Mouse (Mus musculus) CD4-positive, CD25-positive, alpha-beta regulatory T cell, adult 2 months (primary cell): ENCODE measurements at regions not wholly inside any gene's neighbourhood (a gene's known extent, or its start where the extent isn't known, plus 50 kb on each side); places are given as distances from the start of the nearest gene placed in this dataset.
A peak's percentile ranks its signal among the peaks of the same experiment; 100 is the strongest.
"Not testable (repeated sequence)": the region's sequence is repeated elsewhere in the genome, so short reads cannot be mapped to it uniquely, and the experiment has no call there.

Experiments
- DNase-seq: peaks from one replicate; pipeline ENCODE4 v3.0.0-alpha.2; 2012; ENCODE audit warnings: low read depth, low spot score

GRCm38 (mm10) chr14:59075845-59076745, 66.6 kb downstream of the 1700129C05Rik start:
- no peak for DNase-seq

- DNase-seq = no peak
These were observed 70.2 kb downstream of the 1700129C05Rik start for GRCm38 (mm10) chr14:59072323-59073039.

GRCm38 (mm10) chr14:59070056-59070455, 72.6 kb downstream of the 1700129C05Rik start:
- DNase-seq = no peak

GRCm38 (mm10) chr14:59066456-59067220, 76.1 kb downstream of the 1700129C05Rik start:
- no peak for DNase-seq

- no peak for DNase-seq
These were observed 79.5 kb downstream of the 1700129C05Rik start for GRCm38 (mm10) chr14:59063221-59063620.

- DNase-seq = no peak
These were observed 85.9 kb downstream of the 1700129C05Rik start for GRCm38 (mm10) chr14:59056832-59057231.

GRCm38 (mm10) chr14:59055283-59055682, 87.4 kb downstream of the 1700129C05Rik start:
- DNase-seq = no peak

- DNase-seq = no peak
These were observed 90.3 kb downstream of the 1700129C05Rik start for GRCm38 (mm10) chr14:59052421-59052820.

- DNase-seq = peak; percentile 29
These were observed 91.2 kb downstream of the 1700129C05Rik start for GRCm38 (mm10) chr14:59051478-59051879.

GRCm38 (mm10) chr14:59045687-59046086, 97.0 kb downstream of the 1700129C05Rik start:
- DNase-seq = no peak

- DNase-seq = no peak
These were observed 97.5 kb downstream of the 1700129C05Rik start for GRCm38 (mm10) chr14:59045235-59045634.

- DNase-seq = no peak
These were observed 100.5 kb downstream of the 1700129C05Rik start for GRCm38 (mm10) chr14:59042152-59042551.

- not testable (repeated sequence) for DNase-seq
These were observed 116.9 kb downstream of the 1700129C05Rik start for GRCm38 (mm10) chr14:59025757-59026156.

GRCm38 (mm10) chr14:59009534-59009933, 133.2 kb downstream of the 1700129C05Rik start:
- no peak for DNase-seq

GRCm38 (mm10) chr14:58999106-58999778, 143.5 kb downstream of the 1700129C05Rik start:
- DNase-seq = no peak

- no peak for DNase-seq
These were observed 147.7 kb downstream of the 1700129C05Rik start for GRCm38 (mm10) chr14:58994994-58995393.

GRCm38 (mm10) chr14:58989644-58990217, 153.0 kb downstream of the 1700129C05Rik start:
- no peak for DNase-seq

GRCm38 (mm10) chr14:58987688-58988087, 155.0 kb downstream of the 1700129C05Rik start:
- no peak for DNase-seq

- no peak for DNase-seq
These were observed 156.9 kb downstream of the 1700129C05Rik start for GRCm38 (mm10) chr14:58985838-58986237.

GRCm38 (mm10) chr14:58976791-58977190, 165.9 kb downstream of the 1700129C05Rik start:
- no peak for DNase-seq

GRCm38 (mm10) chr14:58969248-58969647, 173.4 kb downstream of the 1700129C05Rik start:
- DNase-seq = no peak
